Mouse (Mus musculus) gastrocnemius, adult 8-10 months (tissue): ENCODE data around the gene Eid2. TPM values are rescaled to one million over a fixed set of nuclear protein-coding genes. Genes with fewer than 3 reads are reported as not detected.

ENCODE experiments used
- DNase-seq, 2 experiments: peaks; one replicate each; pipeline ENCODE4 v3.0.0; 2022; ENCODE audit warnings: low spot score in 2 of 2
- total RNA-seq, 4 experiments: library from RNA; stranded (reverse); gene quantifications; 2 replicates each; pipeline ENCODE4 v1.2.4; 2022

The Eid2 gene
- total RNA-seq, 4 experiments from 2014 or later: 5.6 to 5.9 (median 5.8) TPM

DNA sequence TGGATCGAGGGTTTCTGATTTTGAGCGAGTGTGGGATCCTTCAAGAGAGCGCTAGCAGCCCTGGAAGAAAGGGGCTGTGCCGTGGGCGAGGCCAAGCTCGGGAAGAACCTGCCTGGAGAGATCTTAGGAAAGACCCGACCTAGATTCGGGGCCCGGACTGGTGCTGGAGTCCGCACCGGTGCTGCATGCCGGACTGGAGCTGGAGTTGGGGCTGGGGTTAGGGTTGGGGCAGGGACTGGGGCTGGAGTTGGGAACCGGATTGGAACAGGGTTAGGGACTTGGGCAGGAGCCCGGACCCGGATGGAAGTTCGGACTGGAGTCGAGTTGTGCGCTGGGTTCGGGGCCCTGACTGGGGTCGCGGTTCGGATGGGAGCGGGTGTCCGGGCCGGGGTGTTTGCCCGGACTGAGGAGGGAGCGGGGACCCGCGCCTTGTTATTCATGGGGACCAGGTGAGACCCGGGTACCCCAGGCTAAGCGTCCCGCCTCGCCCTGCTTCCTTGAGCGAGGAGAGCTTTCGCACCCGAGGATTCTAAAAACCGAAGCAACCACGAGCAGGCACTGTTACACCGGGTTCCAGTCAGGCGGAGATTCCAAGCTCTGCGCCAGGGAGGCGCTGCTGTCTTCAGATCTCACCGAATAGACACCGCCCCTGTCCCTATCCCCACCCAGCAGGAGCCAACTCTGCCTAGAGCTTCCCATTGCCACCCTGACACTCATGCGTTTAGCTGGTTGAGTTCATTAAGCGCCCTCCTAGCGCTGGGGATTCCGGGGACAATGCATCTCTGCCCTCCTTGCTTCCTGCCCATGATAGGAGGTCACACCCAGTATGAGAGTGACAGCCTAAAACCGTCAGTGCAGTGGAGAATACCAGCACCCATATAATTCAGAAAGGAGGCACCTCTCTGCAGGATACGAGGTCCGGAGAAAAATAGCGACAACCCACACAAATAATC lies 23.2 kb downstream of the Eid2 start, which contains the start of gene Selenov:
Selenov (minus strand) TSS at position 549 of the 953 bp plus-strand sequence.
- no peak for DNase-seq

DNA sequence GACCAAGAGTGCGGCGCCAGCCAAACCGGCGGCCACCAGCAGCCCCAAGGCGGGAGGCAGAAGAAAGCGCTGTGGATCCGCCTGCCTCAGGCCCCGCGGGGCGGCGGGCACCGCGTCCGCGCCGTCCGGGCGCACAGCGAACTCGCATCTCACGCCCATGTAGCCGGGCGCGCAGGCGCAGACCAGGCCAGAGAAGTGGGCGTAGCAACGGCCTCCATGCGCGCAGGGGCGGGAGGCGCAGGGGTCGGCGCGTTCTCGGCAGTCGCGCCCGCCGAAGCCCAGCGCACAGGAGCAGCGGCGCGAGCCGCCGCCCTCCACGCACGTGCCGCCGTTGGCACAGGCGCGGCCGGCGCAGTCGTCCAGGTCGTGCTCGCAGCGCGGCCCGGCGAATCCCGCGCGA lies 26.8 kb downstream of the Eid2 start:
- DNase-seq: no peak

DNA sequence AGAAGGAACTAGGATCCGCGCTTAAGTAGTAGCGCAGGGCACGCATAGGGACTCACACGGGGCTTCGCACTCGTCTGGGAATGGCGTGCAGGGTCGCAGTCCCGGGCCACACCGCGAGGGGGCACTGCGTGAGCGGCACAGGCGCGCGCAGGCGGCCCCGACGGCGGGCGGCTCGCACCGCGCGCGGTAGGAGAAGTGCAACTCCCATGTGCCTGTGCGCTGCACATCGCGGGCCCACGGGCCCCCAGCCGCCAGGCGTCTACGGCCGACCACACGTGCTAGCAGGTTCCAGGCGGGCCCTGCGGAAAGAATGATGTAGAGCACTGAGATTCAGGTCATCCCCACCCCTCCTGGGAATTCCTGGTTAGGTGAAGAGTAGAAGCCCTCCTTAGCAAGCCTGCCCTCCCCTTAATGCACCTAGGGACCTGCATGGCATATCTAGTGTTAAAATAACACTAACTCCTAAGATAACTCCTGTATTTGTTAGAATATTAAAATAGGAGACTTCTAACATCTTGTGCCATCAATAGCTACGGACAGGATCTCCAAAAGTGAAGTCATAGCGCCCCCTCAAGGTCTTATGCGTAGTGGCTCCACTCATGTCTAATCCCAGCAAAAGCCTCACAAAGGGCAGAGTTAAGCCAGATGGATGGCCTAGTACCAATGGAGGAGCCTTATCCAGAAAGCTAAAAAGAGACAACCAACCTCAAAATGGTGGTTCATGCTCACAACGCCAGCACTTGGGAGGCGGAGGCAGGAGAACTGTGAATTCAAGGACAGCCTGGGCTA lies 31.4 kb downstream of the Eid2 start:
- no peak for DNase-seq

DNA sequence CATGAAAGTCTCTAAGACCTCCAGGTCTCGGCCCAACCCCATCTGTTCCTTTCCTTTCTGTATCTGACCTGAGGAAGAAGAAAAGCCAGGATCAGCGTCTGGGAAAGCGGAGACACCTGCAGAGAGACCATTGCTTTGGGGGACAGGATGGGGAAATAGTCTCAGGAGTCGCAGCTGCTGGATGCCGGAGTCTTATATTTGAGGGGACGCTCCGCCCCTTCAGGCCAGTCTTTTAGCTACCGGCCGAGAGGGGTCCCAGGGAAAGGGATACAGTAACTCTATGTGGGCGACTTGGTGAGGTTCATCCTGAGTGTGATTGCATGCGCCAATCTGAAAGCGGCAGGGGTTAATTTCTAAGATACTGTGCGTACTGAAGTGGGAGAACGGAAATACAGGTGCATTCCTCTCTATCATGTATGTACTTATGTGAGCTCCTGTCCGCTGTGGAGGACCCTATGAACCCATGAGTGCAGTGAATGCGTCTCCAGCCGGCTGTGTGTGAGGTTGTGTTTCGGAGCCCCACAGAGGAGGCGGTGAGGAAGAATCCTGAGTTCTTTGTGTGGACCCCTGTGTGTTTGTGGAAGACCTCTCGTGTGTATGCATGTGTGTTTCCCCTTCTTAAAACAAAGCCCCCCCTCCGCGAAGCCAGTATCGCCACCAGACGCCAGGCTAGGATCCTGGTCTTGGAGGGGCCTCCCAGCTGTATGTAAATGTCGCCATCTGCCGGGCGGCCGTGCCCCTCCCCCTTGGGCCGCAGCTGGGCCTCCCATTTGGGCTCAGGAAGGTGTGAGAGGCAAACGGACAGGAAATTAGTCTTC lies 34.1 kb downstream of the Eid2 start, which contains the start of gene Dll3:
Dll3 (minus strand) TSS at position 623 of the 818 bp plus-strand sequence.
- DNase-seq: no peak

DNA sequence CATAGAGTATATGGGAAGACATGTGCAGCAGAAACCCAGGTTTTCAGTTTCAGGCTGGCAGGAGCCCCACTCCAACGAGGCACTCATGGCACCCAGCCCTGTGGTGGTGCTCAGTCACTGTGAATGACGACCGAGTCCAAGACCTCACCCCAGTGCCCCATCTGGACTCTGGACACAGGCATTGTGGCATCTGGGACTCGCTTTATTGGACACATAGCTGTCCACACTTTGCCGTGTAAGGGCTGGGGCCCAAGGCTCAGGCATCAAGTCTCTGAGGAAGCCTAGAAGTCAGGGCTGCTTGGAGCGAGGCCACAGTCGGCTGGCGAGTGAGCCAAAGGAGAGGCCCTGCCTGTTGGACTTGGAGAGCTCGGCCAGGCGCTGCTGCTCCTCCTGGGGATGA lies 38.0 kb downstream of the Eid2 start:
- no peak for DNase-seq

DNA sequence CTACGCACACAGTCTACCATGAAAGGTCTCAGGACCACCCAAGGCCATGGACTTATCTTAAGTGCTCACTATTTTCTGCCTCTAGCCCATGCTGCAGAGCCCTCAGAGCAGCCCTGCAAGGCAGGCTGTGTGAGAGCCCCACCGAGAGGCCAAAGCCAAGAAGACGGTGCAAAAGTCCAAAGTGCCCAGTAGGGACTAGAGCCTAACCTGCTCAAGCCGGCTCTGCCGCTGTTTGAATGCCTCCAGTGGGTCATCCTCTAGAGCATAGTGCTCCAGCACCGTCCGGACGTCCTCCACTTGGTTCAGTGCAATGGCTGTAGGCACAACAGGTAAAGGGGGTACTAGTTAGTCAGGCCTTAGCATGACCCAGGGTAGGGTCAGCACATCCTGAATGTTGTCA lies 38.5 kb downstream of the Eid2 start:
- DNase-seq: no peak

DNA sequence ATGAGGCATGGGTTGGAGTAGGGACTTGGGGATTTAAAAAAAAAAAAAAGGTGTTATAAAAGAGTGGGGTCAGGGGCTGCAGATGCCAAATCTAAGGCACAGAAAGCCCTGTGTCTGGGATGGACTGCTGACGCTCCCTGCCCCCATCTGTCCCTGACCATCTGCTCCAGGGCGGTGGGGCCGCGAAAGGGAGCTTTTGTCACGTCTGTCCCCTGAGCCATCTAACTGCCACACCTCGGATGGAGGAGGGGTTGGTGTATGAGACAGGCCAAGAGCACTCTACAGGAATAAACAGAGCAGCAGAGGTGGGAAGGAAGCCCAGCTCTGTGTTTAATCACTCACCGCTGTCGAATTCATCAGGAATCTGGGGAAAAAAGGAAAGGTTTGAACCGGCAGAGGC lies 42.1 kb downstream of the Eid2 start:
- no peak for DNase-seq

DNA sequence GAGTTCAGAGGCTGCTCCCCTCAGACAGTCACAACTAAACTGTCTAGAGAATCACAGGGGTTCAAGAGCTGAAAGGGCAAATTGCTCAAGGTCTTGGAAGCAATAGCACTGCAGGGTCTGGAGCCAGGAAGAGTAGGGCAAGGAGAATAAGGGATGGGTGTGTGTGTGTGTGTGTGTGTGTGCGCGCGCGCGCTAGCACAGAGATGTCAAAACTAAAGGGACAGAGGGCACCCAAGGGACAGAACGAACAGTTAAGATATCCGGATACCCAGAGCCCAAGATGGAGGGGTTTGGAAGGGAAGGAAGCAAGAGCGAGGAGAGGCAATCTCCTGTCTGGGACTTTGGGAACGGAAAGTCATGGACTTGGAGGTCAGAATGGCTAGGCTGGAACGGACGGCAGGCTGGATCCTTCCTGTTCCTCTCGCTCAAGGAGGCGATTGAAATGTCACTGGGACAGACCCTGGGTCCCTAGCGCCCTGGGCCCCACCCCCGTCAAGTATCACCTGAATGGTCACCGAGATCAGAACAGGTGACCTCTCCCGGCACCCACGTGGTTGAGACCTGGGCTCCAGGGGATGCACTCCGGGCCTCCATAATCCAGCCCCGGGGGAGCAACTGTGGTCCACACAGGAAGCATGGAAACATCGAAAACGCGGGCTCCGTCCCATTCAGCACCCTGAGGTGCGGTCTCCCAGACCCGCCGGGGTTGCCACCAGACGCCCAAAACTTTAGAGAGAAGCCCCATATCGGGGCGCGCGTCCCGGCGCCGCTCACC lies 43.7 kb downstream of the Eid2 start:
- DNase-seq: peak in 1 of 2 experiments; percentile 23

DNA sequence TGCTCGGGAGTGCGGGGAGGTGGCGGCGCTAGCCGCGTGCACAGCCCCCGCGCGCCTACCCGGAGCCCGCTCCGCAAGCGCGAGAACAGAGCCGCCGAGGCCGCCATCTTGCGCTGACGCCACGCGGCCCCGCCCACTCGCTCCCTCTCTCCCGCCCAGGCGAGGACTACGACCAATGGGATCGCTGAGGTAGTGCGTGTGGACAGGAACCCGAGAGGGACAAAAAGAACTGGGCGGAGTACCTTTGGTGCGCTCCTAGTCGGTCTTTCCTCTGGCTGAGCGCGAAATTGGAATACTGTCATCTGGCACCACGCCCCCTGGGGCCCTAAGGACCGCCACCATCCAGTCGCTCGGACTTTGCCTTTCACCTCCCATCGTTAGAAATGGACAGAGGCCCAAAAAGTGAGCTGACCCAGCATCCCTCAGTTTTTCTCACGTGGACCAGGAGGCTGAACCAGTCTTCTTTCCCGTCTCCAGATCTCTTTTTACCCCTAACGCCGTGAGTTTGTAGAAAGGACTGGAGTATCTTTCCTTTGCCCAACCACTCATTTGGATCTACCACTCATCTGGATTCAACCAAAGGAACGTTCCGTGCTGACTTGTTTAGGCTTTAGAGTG lies 44.4 kb downstream of the Eid2 start, which contains the start of gene Timm50:
Timm50 (minus strand) TSS at position 147 of the 618 bp plus-strand sequence.
- peak; percentile 95 for DNase-seq

DNA sequence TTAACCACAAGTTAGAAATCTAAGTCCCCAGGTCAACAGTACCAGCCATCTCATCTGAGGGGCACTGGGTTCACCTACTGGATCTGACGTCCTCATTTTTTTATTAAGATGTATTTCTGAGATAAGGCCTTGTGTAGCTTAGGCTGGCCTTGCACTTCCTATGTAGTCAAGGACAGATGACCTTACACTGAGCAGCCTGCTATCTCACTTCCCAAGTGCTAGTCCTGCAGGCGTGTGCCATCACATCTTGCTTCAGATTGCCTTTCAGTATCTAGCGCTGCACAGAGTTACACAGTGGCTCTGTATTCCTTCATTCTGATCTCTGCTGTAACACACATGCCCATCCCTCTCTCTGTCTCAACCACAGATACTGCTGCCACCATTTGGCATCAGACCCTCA lies 50.4 kb downstream of the Eid2 start:
- no peak for DNase-seq

DNA sequence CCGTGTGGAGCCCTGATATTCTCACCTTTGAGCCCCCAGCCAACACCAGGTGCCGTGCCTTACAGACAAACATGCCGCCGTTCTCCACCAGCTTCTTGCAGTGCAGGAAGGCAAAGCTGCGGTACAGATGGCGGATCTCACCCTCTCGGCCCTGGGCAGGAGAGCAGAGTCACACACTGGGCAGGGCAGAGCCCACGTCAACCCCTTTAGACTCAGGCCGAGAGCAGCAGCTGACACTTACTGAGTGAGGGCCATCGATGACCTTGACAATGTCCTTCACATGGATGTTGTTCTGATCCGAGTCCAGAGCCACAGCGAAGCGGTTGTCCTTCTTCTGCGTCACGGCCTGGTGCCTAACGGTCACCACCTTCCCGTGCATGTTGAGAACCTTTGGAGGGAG lies 51.0 kb downstream of the Eid2 start:
- no peak for DNase-seq

Other genes starting within 250 kb of the Eid2 start
- 10 to 100 TPM; 96.1 to 99.7 (median 97.2) TPM for gene Psmc4, start 217.8 kb upstream of the Eid2 start, total RNA-seq
- gene Fcgbp, start 196.6 kb upstream of the Eid2 start, total RNA-seq: under 1 TPM in 1 of 4 experiments, not detected in 3; 0.08 TPM
- gene 9530053A07Rik, start 138.4 kb upstream of the Eid2 start, total RNA-seq: not detected
- gene Fbl, start 98.2 kb upstream of the Eid2 start, total RNA-seq: 10 to 100 TPM; 16.8 to 25.3 (median 18.6) TPM
- 10 to 100 TPM; 58.2 to 74.5 (median 66.1) TPM for gene Dyrk1b, start 88.4 kb upstream of the Eid2 start, total RNA-seq
- 1 to 10 TPM; 5.1 to 7.2 (median 6.3) TPM for gene Eid2b, start 9.9 kb downstream of the Eid2 start, total RNA-seq
- not detected for gene Selenov, start 23.3 kb downstream of the Eid2 start, total RNA-seq
- gene Dll3, start 34.4 kb downstream of the Eid2 start, total RNA-seq: not detected
- 10 to 100 TPM; 39.4 to 49.9 (median 45.0) TPM for gene Timm50, start 44.2 kb downstream of the Eid2 start, total RNA-seq
- 10 to 100 TPM; 61.6 to 76.5 (median 73.0) TPM for gene Supt5, start 70.9 kb downstream of the Eid2 start, total RNA-seq
- gene Rps16, start 82.8 kb downstream of the Eid2 start, total RNA-seq: 100 to 1,000 TPM; 442 to 558 (median 490) TPM
- 1 to 10 TPM; 2.0 to 3.3 (median 2.6) TPM for gene Plekhg2, start 104.7 kb downstream of the Eid2 start, total RNA-seq
- 10 to 100 TPM in 2 of 4 experiments, 1 to 10 TPM in 2; 6.5 to 25.6 (median 9.0) TPM for gene Zfp36, start 112.4 kb downstream of the Eid2 start, total RNA-seq
- 10 to 100 TPM; 19.3 to 24.6 (median 20.5) TPM for gene Med29, start 124.8 kb downstream of the Eid2 start, total RNA-seq
- gene Paf1, start 125.1 kb downstream of the Eid2 start, total RNA-seq: 10 to 100 TPM; 19.8 to 32.6 (median 24.8) TPM
- gene Gmfg, start 169.6 kb downstream of the Eid2 start, total RNA-seq: 1 to 10 TPM in 2 of 4 experiments, under 1 TPM in 1, not detected in 1; 0.46 to 1.7 (median 1.3) TPM
- under 1 TPM in 2 of 4 experiments, not detected in 2; 0.08 to 0.34 TPM for gene Lrfn1, start 184.1 kb downstream of the Eid2 start, total RNA-seq
- gene Ifnl2, start 242.6 kb downstream of the Eid2 start, total RNA-seq: not detected